Mouse (Mus musculus): ENCODE measurements around the gene Cd300lg. TPM values are rescaled to one million over a fixed set of nuclear protein-coding genes. Genes with fewer than 3 reads are reported as not detected.

Cd300lg gene
- total and polyA plus RNA-seq, 3 experiments: not detected

GRCm38 (mm10) chr11:102042971-102043370, 1.7 kb downstream of the Cd300lg start:
- Histone ChIP-seq H3K9ac (ENCODE audit: insufficient read depth, low read depth) (no peak overlapping the region), H3K9me3 (replicated peaks; ENCODE audit: low read length) (peaks cover 2% of the 10 kb centered on the region), H3K27ac (ENCODE audit: insufficient read depth, low read depth) (no peak overlapping the region), H3K36me3 (replicated peaks in 1 of 2; ENCODE audit: control insufficient read depth in 1 of 2, insufficient read depth in 1 of 2, low read length in 1 of 2) (no peaks in the 10 kb centered on the region), H3K27me3 (replicated peaks) (peaks cover 73% of the 10 kb centered on the region), H3K4me2 (ENCODE audit: insufficient read depth, low read depth, poor library complexity, severe bottlenecking) (no peak overlapping the region), H3K79me2 (replicated peaks; ENCODE audit: control insufficient read depth, extremely low read depth, insufficient read depth, poor library complexity, severe bottlenecking) (no peaks in the 10 kb centered on the region), H3K4me1 (ENCODE audit: control insufficient read depth in 1 of 2, insufficient read depth in 2 of 2) (peaks cover 0 to 2% of the 10 kb centered on the region in 2 experiments; a peak in 1 of 4 replicates), H3K4me3 (replicated peaks in 1 of 3; ENCODE audit: low read depth in 2 of 3, low read length in 2 of 3, poor library complexity in 1 of 3) (no peak overlapping the region)
- dilution Hi-C loops (cut with MboI; ENCODE audit: extremely low pct_ligation_motif_present, extremely low pct_unique_long_range_greater_than_20kb, low sequenced_read_pairs) (no loop called here), in situ Hi-C loops (cut with MboI; ENCODE audit: low pct_ligation_motif_present, low pct_unique_long_range_greater_than_20kb, low sequenced_read_pairs) (no loop called here)
- no peak for TF ChIP-seq TCF12 (IDR thresholded peaks at IDR 0.05; ENCODE audit: low read depth, low read length)
- no peak for TF ChIP-seq POLR2A (IDR thresholded peaks at IDR 0.05; ENCODE audit: low read depth, low read length)
- TF ChIP-seq UBTF (IDR thresholded peaks at IDR 0.05; ENCODE audit: low read depth, low read length): no peak
- TF ChIP-seq MAFK (IDR thresholded peaks at IDR 0.05; ENCODE audit: insufficient replicate concordance, low read length): no peak
- no peak for TF ChIP-seq RCOR1 (conservative IDR thresholded peaks at IDR 0.05; ENCODE audit: low read depth, low read length)
- no peak for TF ChIP-seq PAX5 (IDR thresholded peaks at IDR 0.05; ENCODE audit: low read length)
- TF ChIP-seq IRF4 (IDR thresholded peaks at IDR 0.05; ENCODE audit: low read depth, low read length): no peak
- no peak for TF ChIP-seq RAD21 (IDR thresholded peaks at IDR 0.05; ENCODE audit: low read depth, low read length)
- TF ChIP-seq NRF1 (IDR thresholded peaks at IDR 0.05; ENCODE audit: low read depth, low read length): no peak
- TF ChIP-seq GABPA (IDR thresholded peaks at IDR 0.05; ENCODE audit: insufficient replicate concordance, low read depth, low read length): no peak
- TF ChIP-seq MAX (IDR thresholded peaks at IDR 0.05; ENCODE audit: low read length): no peak
- TF ChIP-seq TBP (conservative IDR thresholded peaks at IDR 0.05; ENCODE audit: low read depth, low read length): no peak
- TF ChIP-seq ZNF384 (IDR thresholded peaks at IDR 0.05; ENCODE audit: low read depth, low read length): no peak
- no peak for DNase-seq (ENCODE audit: extremely low read depth)

- no peak for DNase-seq (ENCODE audit: extremely low read depth)
- Histone ChIP-seq H3K4me1 (ENCODE audit: control insufficient read depth in 1 of 2, insufficient read depth in 2 of 2) (peaks cover 0 to 2% of the 10 kb centered on the region in 2 experiments; a peak in 1 of 4 replicates), H3K9me3 (replicated peaks; ENCODE audit: low read length) (peaks cover 2% of the 10 kb centered on the region), H3K9ac (ENCODE audit: insufficient read depth, low read depth) (no peak overlapping the region), H3K27ac (ENCODE audit: insufficient read depth, low read depth) (no peak overlapping the region), H3K79me2 (replicated peaks; ENCODE audit: control insufficient read depth, extremely low read depth, insufficient read depth, poor library complexity, severe bottlenecking) (no peaks in the 10 kb centered on the region), H3K36me3 (replicated peaks in 1 of 2; ENCODE audit: control insufficient read depth in 1 of 2, insufficient read depth in 1 of 2, low read length in 1 of 2) (no peaks in the 10 kb centered on the region), H3K27me3 (replicated peaks) (peaks cover 73% of the 10 kb centered on the region), H3K4me3 (replicated peaks in 1 of 3; ENCODE audit: low read depth in 2 of 3, low read length in 2 of 3, poor library complexity in 1 of 3) (no peak overlapping the region), H3K4me2 (ENCODE audit: insufficient read depth, low read depth, poor library complexity, severe bottlenecking) (no peak overlapping the region)
- in situ Hi-C loops (cut with MboI; ENCODE audit: low pct_ligation_motif_present, low pct_unique_long_range_greater_than_20kb, low sequenced_read_pairs) (no loop called here), dilution Hi-C loops (cut with MboI; ENCODE audit: extremely low pct_ligation_motif_present, extremely low pct_unique_long_range_greater_than_20kb, low sequenced_read_pairs) (no loop called here)
- TF ChIP-seq TBP (conservative IDR thresholded peaks at IDR 0.05; ENCODE audit: low read depth, low read length): no peak
- no peak for TF ChIP-seq POLR2AphosphoS2 (IDR thresholded peaks at IDR 0.05; ENCODE audit: low read depth, low read length)
- TF ChIP-seq MXI1 (IDR thresholded peaks at IDR 0.05; ENCODE audit: low read depth, low read length): no peak
- TF ChIP-seq TCF12 (IDR thresholded peaks at IDR 0.05; ENCODE audit: low read depth, low read length): no peak
- TF ChIP-seq E2F4 (IDR thresholded peaks at IDR 0.05; ENCODE audit: insufficient replicate concordance, low read depth, low read length): no peak
- no peak for TF ChIP-seq KAT2A (IDR thresholded peaks at IDR 0.05; ENCODE audit: insufficient replicate concordance, low read length)
- no peak for TF ChIP-seq ZNF384 (IDR thresholded peaks at IDR 0.05; ENCODE audit: low read depth, low read length)
- TF ChIP-seq SIN3A (IDR thresholded peaks at IDR 0.05; ENCODE audit: low read length): no peak
- no peak for TF ChIP-seq NELFE (IDR thresholded peaks at IDR 0.05; ENCODE audit: low read depth, low read length)
- TF ChIP-seq MYC (IDR thresholded peaks at IDR 0.05; ENCODE audit: low read depth, low read length): no peak
- TF ChIP-seq JUND (conservative IDR thresholded peaks at IDR 0.05; ENCODE audit: low read depth, low read length): no peak
- TF ChIP-seq UBTF (IDR thresholded peaks at IDR 0.05; ENCODE audit: low read depth, low read length): no peak
- TF ChIP-seq CHD2 (IDR thresholded peaks at IDR 0.05; ENCODE audit: low read length): no peak
- TF ChIP-seq ETS1 (conservative IDR thresholded peaks at IDR 0.05; ENCODE audit: low read depth, low read length): no peak
- TF ChIP-seq RAD21 (IDR thresholded peaks at IDR 0.05; ENCODE audit: low read depth, low read length): no peak
Observed at GRCm38 (mm10) chr11:102043381-102043780, 2.1 kb downstream of the Cd300lg start.
